Mouse (Mus musculus) adrenal gland, postnatal 4 days (tissue): ENCODE measurements at regions not wholly inside any gene's neighbourhood (a gene's known extent, or its start where the extent isn't known, plus 50 kb on each side); places are given as distances from the start of the nearest gene placed in this dataset.

ENCODE experiments used
- DNase-seq, 2 experiments: peaks; one replicate each; pipeline ENCODE4 v3.0.0; 2021 to 2022; ENCODE audit warnings: low spot score in 2 of 2, mixed read lengths in 2 of 2

DNA sequence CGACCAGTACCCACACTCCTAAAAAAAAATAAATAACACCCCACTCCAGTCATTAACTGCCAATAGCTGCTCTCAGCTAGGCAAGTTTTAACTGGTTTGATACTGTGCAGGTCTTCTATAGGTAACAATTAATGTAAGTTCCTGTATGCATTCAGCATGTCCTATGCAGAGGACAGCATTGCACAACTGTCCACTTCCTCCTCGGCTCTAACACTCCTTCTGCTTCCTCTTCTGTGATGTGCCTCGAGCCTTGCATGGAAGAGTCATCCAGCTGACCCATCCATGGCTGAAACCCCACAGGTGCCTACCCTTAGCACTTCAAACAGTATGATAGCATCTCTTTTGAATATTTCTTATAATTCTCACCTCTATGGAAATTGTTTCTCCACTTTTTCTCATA is 449.4 kb upstream of the Rag2 start:
- DNase-seq = no peak

DNA sequence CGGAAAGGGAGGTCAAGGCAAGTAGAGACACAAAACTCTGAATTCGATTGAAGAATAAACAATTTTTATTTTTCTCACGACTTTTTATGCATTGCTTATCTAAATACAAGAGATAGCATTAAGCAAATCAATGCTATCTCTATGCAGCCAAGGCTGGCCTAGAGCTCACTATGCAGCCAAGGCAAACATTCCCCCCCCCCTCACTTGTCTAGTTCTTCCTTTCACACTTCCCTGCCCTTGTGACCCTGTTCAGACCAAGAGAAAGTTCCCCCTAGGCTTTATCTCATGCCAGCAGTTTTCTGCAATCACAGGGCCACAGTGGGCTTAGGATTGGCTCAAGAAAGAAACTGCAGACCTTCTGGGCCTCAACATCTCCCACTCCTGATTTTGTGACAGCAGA is 417.9 kb upstream of the Rag2 start:
- DNase-seq = no peak

GRCm38 (mm10) chr2:101209136-101209535 is 415.4 kb upstream of the Rag2 start:
- DNase-seq = no peak

GRCm38 (mm10) chr2:101220759-101221158 is 403.8 kb upstream of the Rag2 start:
- DNase-seq = no peak

DNA sequence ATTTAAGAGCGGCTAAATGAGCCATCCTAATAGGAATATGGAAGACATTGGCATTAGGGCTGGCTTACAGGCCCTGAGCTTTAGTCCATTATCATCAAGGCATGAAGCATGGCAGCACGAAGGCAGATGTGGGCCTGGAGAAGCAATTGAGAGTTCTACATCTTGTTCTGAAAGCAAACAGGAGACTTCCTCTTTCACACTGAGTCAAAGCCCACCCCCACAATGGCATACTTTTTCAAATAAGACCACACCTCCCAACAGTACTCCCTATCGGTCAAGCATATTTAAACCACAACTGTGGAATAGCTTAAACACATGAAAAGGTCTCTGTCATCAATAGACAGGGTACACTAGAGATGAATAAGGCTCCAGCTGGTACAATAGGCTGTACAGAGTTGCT is 381.5 kb upstream of the Rag2 start:
- DNase-seq = no peak

GRCm38 (mm10) chr2:101247133-101247532 is 377.4 kb upstream of the Rag2 start:
- DNase-seq = no peak

DNA sequence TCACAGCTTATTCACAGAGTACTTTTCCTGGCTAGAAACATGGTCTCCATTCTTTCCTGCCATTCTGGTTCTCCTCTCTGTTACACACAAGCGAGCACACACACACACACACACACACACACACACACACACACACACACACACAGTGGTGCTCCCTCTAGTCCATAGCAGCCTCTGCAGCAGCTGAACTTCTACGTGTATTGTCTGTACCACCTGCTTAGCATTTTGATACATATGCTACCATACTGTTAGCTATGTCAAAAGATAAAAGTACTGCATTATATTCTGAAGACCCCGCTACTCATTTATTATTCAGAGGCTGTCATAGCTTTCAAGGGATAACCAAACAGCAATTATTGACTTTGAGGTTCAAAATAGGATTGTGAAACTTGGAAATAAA is 372.3 kb upstream of the Rag2 start:
- no peak for DNase-seq

DNA sequence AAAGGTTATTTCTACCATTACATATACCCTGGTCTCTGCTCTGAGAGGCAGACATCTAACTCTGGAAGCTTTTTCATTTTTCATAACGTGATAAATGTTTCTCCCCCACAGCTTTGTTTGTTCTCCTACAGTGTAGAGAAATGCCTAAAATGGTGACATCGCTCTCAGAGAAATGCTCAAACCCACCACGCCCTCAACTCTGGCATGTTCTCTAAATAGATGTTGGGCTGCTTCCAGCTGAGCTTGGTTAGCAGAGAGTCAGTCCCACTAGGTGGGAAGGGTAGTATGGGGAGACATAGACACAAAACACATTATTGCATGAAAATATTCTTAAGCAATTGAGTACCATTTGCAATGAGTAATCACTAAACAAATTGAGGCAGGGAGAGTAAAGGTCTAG is 368.1 kb upstream of the Rag2 start:
- DNase-seq = no peak

DNA sequence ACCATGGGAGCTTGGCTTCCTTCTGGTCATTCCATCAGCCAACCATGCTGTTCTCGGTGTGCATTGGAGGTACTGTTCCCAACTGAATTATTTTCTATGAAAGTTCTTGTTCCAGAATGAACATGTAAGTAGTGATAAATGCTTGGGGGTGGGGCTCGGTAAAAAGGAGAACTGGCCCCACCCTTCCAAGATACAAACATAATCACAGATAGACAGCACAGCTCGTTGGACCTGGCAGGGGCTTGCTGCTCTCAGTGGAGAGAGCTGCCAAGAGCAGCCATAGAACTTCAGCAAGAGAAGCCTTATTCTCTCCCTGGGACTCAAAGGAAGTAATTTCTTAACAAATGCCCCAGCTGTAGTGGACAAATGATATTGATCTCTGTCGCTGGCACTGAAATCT is 360.6 kb upstream of the Rag2 start:
- DNase-seq = no peak

DNA sequence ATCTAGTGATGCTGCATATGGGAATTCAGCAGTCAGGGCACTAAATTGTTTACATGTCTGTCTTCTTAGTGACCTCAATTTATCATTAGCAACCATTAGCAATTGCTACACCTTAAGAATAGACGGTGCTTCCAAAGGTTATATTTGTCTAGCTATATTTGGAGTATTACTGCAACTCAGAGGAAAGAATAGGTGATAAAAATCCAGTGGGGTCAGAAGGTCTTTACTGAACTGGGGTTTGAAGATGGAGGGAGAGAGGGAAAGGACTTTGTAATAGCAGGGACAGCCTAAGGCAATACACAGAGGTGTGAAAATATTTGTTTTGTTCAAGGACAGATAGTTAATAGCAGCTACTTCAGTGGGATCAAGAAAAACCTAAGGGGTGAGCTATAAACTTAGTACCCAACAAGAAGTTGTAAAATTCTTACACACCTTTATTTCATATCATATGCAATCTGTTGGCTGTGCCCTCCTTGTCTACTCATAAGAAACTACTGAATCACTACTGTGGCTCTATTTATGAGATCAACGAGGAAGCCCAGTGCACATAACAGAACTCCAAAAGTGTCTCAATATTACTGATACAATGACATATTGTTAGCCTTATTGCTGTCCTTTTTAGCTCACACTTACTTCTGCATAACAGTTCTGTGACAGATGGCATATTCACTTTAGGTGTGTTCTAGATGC is 357.7 kb upstream of the Rag2 start:
- no peak for DNase-seq

DNA sequence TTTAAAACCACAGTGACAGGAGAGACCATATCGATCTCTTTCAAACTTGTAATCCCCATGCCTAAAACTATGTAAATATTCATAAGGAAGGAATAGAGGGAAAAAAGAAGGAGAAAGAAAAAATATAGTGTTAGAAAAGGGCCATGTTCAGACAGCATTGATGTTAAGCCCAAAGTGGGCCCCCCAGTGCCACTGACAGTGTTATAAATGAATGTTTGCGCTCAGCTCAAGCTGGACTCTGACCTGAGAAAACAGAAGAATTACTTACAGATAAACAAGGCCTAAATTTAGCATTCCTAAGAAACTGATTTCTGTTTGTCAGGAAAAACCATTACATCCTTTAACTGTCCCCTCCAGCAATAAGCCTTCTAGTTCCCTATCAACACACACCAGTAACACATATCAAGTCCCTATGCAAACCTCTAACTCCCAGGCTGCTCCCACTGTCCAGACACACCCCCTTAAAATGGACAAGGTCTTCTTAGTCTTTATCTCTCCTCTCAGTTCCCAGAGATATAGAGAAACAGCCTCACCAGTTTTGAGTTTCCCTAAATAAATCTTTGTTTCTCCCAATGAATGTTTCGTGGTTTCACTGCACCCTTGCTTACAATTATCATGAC is 350.4 kb upstream of the Rag2 start:
- no peak for DNase-seq

- DNase-seq = no peak
Observed at GRCm38 (mm10) chr2:101284886-101285285, 339.6 kb upstream of the Rag2 start.

DNA sequence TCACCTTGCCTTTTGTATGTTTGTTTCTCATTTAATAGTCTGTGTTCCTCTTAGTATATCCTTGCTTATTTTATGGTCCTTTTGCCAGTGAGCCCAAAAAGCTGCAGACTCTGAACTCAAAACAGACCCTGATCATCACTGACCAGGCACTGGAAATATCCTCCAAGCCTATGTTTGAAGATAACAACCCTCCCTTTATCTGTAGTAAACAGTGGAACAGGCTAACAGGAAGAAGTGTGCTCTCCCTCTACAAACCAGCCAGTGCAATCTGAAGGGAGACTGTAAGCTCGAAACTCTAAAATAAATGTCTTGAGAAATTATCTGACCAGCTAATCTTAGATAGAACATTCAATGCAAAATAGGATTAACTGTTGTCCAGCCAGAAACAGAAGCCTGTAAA is 336.4 kb upstream of the Rag2 start:
- DNase-seq = no peak

DNA sequence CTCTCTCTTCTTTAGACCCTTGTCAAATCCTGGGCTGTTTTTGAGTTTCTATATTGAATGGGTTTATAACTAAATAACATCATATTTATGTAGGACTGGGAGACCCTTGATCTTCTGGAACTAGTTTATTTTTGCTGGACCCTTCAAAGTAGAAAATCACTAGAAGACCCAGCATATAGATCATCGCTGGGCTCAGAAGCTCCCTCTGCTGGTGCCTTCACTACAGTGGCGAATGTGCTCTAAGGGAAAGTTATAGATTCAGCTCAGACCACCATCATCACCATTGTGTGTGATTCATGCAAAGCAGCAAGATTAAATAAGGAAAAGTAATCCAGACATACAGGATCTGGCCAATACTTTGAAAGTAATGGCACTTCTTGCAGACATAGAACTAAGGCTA is 335.4 kb upstream of the Rag2 start:
- no peak for DNase-seq

DNA sequence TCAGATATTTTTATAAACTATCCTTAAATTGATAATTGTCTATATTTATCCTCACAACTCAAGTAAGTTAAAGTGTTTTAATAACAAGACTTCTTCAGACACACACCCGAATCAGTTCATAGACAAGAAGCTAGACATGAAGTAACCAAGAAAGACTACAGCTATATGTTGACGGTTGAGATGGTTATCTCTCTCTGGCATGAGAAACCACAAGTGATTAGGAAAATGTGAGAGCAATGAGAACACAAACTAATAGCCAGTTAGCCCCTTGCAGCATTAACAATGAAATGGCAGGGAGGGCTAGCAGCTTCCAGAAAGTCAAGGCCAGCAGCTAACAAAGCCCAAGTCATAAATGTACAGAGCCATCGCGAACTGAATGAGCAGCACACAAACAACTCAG is 333.8 kb upstream of the Rag2 start:
- DNase-seq = no peak

- DNase-seq = no peak
Observed at GRCm38 (mm10) chr2:101295678-101296368, 328.7 kb upstream of the Rag2 start.

GRCm38 (mm10) chr2:101296369-101296682 is 328.2 kb upstream of the Rag2 start:
- DNase-seq = no peak

- DNase-seq = no peak
Observed at GRCm38 (mm10) chr2:101296778-101297177, 327.7 kb upstream of the Rag2 start.

- no peak for DNase-seq
Observed at GRCm38 (mm10) chr2:101299126-101299525, 325.4 kb upstream of the Rag2 start.

DNA sequence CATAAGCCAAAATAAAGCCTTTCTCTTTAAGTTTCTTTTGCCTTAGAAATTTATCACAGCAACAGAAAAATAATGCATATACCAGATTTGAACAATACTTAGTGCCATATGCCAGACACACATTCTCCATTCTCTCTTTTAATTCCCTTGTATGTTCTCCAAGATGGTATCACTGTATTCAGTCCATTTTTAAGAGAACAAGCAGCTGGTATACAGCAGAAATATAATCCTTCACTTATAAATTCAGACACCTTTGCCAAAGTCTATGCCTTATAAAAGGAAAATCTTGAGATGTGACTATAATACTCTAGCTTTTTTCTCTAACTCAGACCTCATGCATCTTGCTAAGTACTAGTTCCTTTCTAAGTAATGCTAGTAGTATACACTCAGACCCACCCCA is 324.4 kb upstream of the Rag2 start:
- DNase-seq = no peak

- DNase-seq = no peak
Observed at GRCm38 (mm10) chr2:101321286-101321914, 303.1 kb upstream of the Rag2 start.

- no peak for DNase-seq
Observed at GRCm38 (mm10) chr2:101356709-101357108, 267.8 kb upstream of the Rag2 start.
